Mouse (Mus musculus): ENCODE measurements around the gene Gm16181.
A peak's percentile ranks its signal among the peaks of the same experiment; 100 is the strongest.

The Gm16181 gene

DNA sequence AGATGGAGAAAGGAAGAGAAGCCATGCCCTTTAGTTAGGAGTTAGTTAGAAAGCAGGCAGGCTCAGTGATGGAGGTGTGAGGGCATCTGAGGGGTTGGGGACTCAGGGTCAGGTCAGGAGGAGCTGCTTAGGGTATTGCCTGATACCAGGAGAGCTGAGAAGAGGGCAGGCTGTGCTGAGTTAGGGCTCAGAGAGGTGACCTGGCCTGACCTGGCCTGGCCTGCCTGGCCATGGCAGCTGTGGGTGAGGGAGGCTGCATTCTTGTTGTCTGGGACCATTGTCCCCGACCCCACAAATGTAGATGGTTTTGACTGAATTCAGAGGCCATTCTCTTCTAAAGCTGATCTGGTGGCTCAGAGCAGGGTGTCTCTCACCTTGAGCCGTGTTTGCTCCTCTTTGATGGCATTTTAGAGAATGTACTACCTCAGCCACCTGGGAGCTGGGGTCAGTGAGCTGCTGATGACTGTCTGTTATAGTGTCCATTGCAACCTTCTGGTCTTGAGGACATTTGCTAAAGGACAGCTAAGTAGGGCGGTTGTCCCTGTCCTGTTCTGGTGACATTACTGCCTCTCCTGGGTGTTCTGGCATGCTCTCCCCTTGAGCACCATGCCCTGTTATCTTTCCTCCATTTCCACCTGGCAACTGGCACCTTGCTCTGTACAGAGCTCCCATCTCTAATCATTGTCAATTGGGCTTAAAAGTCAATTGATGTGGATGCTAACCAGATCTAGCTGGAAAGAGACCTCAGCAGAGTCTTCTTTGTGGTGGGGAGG is 29.9 kb downstream of the Gm16181 start:
- no peak for DNase-seq (ENCODE audit: low spot score)

DNA sequence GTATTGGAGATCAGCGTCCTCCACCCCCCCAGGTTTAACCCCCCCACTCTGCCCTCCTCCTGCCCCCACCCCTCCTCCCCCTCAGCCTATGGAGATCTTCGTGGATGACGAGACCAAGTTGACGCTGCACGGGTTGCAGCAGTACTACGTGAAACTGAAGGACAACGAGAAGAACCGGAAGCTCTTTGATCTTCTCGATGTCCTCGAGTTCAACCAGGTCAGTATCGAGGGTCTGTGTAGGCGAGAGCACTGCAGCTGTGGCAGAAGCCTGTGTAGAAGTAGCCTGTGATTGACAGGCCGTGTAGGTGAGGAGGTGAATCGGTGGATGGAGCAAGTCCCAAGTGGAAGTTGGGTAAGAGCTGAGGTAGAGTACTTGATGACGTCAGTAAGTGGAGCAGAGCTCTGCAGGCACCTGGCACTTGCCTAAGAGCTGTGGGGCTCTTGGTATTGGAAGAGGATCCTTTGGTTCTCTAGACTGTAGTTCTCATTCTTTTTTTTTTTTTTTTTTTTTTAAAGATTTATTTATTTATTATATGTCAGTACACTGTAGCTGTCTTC is 30.6 kb downstream of the Gm16181 start:
- DNase-seq (ENCODE audit: low spot score), result no peak

DNA sequence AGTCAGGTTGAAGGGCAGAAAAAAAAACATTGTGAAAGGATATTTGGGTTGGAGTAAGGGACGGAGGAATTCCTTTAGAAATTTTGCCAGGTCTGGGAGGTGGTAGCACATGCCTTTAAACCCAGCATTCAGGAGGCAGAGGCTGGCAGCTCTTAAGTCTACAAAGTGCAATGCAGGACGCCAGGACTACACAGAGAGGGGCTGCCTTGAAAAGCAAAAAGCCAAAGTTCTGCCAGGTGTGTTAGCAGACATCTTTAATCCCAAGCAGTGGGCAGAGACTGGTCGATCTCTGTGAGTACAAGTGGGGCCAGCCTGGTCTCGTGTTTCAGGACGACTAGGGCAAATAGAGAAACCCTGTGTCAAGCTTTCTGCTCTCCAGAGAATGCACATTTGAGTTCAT is 31.3 kb downstream of the Gm16181 start:
- no peak for DNase-seq (ENCODE audit: low spot score)

DNA sequence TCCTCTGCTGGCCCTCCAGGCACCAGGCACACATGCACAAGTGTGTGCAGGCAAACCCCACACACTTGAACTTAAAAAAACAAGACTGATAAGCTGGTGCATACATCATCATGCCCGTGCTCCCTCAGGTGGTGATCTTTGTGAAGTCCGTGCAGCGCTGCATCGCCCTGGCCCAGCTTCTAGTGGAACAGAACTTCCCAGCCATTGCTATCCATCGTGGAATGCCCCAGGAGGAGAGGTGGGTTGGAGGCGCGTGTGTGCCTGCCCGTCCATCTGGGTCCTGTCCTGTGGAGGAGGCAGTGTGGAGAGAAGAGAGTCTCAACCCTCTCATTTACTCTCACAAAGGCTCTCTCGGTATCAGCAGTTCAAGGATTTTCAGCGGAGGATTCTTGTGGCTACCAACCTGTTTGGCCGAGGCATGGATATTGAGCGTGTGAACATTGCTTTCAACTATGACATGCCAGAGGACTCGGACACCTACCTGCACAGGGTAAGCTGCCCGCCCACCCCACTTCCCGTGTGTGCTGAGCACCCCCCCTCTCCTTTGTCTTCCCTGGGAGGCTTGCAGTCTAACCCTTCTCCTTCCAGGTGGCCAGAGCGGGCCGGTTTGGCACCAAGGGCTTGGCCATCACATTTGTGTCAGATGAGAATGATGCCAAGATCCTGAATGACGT is 32.1 kb downstream of the Gm16181 start:
- no peak for DNase-seq (ENCODE audit: low spot score)

DNA sequence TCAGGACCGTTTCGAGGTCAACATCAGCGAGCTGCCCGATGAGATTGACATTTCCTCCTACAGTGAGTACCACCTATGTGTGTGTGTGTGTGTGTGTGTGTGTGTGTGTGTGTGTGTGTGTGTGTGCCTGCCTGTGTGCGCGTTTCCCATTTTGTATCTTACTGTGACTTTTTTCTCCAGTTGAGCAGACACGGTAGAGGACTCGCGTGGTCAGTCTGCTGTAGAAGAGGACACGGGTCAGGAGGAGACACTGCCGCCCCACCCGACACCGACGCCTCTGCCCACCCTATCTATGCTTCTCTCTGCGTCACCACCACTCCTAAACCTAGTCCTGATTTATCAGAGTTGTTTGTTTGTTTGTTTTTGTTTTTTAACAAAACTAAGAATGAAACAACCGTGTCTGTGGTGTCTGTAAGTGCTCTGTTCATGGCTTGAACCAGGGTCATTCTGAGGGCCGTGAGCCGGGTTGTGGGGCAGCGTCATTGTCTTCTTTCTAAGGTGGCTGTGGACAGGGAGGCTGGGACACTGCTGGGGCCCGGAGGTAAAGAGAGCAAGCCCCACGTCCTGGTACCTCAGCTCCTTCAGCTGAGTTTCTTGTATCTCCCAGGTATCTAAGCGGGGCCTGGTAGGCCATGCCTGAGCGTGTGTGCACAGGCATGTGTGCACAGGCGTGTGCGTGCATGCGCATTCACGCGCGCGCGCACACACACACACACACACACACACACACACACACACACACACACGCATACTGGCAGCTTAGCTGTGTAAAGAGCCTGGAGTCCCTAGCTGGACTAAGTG is 32.9 kb downstream of the Gm16181 start:
- DNase-seq (ENCODE audit: low spot score), result no peak

DNA sequence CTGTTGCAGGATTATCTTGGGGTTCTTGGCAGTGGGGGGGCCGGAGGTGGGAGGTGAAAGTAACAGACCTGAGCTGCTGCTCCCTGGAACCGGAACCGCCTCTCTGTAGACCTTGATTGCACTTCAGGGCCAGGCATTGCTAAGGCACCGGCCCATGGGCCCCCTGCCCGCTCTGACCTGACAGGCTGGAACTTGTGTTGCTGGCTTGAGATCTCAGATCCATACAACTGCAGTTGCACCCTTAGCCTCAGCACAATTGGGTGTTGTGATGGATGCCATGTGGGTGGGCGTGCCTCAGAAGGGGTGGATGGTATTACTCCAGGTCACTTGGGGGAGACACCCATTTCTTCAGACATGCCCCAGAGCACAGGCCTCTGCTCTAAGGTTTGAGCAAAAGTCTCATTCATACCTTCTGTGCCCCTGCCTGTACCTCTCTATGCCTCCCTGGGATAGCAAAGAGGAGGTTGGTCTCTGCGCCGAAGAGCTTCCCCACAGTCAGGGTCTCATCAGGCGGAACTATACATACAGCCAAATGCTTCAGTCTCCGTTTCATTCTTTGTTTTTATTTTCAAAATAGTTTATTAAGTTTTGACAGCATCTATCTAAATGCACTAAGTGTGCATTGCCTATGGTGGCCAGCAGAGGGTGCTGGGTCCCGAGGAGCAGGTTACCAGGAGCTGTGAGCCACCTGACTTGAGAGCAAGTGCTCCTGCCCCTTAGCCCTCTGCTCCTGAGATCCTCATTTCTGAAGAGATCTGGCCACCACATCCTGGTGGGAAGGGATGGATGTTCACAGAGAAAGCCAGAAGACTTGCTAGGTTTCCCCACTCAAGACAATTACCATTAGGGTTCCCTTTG is 33.8 kb downstream of the Gm16181 start:
- DNase-seq (ENCODE audit: low spot score), result peak; percentile 72

DNA sequence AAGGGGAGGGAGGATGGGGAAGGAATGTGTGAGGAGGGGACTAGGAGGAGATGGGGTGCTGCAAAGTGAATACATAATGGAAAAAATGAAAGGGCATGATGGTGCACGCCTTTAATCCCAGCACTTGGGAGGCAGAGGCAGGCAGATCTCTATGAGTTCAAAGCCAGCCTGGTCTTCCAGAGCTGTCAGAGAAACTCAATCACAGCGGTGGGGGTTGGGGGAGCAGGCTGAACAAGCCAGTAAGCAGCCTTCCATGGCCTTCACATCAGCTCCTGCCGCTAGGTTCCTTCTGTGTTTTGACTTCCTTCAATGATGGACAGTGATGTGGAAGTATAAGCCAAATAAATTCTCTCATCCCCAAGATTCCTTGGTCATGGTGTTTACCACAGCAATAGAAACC is 34.7 kb downstream of the Gm16181 start:
- DNase-seq (ENCODE audit: low spot score), result no peak

DNA sequence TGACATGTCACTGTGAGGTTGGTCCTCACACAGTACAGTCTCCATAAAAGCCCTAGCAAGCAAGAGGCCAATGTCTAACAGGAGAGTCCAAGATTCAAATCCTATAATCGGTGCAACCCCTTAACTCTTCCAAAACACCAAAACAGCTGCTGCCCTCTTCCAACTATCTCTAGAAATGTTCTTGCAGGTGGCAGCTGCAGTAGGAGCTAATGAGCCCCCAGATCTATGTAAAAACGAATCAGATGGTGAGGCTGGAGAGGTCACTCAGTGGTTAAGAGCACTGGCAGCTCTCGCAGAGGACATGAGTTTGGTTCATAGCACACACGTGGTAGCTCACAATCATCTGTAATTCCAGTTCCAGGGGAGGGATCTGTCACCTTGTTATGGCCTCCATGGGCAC is 35.1 kb downstream of the Gm16181 start:
- no peak for DNase-seq (ENCODE audit: low spot score)

DNA sequence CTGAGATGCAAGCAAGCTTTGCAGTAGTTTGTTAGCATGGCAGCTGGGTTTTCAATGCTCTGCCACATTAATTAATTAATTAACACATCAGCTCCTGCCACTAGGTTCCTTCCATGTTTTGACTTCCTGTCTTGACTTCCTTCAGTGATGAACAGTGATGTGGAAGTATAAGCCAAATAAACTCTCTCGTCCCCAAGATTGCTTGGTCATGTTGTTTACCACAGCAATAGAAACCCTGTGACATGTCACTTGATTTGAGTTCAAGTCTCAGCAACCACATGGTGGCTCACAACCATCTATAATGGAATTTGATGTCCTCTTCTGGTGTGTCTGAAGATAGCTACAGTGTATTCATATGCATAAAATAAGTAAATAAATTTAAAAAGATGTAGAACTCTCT is 36.7 kb downstream of the Gm16181 start:
- no peak for DNase-seq (ENCODE audit: low spot score)

DNA sequence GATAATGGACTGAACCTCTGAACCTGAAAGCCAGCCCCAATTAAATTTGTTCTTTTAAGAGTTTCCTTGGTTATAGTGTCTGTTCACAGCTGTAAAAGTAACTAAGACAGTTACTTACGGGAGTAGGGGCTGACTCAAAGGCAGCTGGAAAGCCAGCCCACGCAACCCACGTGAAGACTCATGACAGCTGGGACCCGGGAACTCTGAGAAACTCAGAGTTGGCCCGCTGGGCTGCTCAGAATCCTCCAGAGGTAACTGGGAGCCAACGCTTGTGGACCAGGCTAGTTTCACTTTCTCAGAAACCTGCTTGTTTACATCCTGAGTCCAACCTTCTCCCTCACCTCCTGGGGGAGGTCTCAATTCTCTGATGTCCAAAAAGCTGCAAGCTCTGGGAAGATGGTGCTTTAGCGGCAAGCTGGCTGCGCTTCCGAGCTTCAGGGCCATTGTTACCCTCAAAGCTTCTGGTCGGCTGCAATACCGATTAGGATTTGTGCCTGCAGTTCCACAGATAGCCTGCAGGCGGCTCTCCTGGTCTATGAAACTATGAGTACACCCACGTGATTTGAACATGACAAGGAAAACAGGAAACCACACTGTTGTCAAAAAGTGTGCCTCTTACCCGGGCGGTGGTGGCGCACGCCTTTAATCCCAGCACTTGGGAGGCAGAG is 37.3 kb downstream of the Gm16181 start:
- DNase-seq (ENCODE audit: low spot score), result peak; percentile 99

DNA sequence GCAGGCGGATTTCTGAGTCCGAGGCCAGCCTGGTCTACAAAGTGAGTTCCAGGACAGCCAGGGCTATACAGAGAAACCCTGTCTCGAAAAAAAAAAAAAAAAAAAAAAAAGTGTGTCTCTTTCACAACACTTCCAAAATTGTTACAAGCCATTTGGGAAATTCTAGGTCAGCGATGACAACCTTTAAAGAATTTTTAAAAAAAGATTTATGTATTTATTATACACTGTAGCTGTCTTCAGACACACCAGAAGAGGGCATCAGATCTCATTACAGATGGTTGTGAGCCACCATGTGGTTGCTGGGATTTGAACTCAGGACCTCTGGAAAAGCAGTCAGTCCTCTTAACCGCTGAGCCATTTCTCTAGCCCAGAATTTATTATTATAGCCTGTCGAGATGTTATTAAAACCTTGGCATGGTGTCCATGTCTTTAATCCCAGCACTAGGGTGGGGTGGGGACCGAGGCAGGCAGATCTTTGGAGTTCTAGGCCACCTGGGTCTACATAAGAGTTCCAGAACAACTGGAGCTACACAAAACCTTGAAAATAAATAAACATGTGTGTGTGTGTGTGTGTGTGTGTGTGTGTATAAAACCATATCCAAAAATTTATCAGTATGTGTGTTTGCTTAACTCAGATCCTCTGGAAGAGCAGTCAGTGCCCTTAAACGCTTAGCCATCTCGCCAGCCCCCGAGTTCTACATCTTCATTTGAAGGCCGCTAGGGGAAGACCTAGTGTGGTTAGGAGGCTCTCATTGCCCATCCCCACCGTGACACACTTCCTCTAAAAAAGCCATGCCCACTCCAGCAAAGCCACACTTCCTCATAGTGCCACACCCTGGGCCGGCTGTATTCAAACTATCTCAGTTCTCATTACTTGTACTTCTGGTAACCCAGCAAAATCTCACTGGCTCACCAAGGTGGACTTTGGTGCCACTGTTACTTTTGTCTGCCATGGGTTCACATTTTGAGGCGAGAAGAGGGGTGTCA is 38.2 kb downstream of the Gm16181 start:
- DNase-seq (ENCODE audit: low spot score), result no peak

DNA sequence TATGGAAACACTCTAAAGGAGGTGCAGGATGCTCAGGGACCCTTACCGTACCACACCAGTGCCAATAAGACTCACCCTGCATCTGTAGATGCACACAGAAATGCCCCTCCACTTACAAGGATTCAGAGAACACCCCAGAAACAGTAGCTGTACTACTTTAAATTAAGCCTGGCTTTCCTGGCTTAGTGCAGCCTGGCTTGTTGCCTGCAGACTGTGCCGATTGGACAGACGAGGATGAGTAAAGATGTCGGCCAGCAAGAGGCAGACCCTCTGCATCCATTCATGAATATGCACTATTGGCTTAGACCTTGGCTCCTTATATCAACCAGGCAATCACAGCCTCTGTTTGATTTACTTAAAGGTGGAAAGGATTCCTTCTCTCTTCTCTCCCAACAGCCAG is 39.0 kb downstream of the Gm16181 start:
- DNase-seq (ENCODE audit: low spot score), result no peak

DNA sequence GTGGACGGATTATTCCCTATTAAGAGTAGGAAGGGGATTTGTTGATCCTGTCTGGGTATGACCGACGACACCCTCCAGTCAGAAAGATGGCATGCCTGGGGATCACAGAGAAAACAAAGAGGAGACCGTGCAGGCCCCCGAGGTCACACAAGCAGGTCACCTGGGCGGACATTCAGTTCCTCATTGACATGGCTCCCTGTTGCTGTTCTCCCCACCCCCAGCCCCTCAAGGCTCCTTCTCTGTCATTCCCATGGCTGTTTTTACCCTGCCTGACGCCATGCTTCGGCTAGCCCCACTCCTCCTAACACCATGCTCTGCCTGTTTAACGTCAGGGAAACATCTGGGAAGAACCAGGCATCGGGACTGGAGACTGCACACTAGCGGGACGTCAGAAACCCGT is 41.0 kb downstream of the Gm16181 start:
- no peak for DNase-seq (ENCODE audit: low spot score)

DNA sequence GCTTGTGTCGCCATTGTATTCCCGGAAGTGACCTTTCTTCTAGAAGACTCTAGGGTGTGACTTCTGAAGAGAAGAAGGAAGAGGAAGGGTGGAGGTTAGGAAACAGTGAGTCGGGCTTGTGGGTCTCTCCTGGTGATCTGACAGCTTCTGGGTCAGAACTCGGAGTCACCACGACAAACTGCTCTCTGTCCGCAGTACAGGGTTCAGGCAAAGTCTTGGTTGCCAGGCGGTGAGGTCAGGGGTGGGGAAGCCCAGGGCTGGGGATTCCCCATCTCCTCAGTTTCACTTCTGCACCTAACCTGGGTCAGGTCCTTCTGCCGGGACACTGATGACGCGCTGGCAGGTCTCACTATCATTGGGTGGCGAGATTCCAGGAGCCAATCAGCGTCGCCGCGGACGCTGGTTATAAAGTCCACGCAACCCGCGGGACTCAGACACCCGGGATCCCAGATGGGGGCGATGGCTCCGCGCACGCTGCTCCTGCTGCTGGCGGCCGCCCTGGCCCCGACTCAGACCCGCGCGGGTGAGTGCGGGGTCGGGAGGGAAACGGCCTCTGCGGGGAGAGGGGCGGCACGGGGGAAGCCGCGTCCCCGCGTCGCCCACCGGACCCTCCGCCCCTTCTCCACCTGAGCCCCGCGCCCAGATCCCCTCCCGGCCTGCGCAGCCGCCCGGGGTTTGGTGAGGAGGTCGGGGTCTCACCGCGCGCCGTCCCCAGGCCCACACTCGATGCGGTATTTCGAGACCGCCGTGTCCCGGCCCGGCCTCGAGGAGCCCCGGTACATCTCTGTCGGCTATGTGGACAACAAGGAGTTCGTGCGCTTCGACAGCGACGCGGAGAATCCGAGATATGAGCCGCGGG is 42.3 kb downstream of the Gm16181 start, which contains the start of gene H2-D1:
Gene H2-D1, plus strand, starts transcription at position 67 of the 859 bp plus-strand sequence.
- peak; percentile 94 for DNase-seq (ENCODE audit: low spot score)

DNA sequence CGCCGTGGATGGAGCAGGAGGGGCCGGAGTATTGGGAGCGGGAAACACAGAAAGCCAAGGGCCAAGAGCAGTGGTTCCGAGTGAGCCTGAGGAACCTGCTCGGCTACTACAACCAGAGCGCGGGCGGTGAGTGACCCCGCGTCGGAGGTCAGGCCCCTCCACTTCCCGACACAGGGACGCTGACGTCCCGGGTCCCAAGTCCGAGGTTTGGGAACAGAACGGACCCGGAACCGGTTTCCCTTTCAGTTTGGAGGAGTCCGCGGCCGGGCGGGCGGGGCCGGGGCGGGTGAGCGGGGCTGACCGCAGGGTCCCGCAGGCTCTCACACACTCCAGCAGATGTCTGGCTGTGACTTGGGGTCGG is 42.9 kb downstream of the Gm16181 start:
- DNase-seq (ENCODE audit: low spot score), result no peak

DNA sequence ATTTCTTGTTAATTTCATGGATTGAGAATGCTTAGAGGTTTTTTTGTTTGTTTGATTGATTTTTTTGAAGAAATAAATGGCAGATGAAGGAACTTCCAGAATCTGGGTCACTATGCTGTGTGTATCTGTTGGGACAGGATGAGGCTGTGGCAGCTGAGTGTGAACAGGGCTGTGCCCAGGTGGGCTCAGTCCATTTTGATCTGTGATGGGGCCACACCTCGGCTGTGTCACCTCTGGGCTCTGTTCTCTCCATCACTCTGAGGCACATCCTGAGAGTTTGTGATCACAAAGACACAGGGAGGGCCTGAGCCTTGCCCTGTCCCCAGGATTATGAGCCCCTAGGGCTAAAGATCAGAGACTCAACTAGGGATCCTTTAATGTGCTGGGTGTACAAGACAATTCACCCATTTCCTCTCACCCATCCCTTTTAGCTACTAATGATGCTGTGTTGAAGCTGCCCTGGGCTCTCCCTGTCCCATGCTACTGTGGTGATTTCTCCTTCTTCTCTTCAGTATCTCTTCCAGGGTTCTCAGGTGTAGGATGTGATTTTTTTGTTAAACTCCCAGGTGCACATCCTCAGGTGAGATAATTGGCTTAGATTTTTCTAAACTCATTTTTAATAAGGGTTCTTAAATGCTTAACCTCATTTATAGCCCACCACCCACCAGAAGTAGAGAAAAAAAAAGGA is 46.9 kb downstream of the Gm16181 start:
- DNase-seq (ENCODE audit: low spot score), result no peak

DNA sequence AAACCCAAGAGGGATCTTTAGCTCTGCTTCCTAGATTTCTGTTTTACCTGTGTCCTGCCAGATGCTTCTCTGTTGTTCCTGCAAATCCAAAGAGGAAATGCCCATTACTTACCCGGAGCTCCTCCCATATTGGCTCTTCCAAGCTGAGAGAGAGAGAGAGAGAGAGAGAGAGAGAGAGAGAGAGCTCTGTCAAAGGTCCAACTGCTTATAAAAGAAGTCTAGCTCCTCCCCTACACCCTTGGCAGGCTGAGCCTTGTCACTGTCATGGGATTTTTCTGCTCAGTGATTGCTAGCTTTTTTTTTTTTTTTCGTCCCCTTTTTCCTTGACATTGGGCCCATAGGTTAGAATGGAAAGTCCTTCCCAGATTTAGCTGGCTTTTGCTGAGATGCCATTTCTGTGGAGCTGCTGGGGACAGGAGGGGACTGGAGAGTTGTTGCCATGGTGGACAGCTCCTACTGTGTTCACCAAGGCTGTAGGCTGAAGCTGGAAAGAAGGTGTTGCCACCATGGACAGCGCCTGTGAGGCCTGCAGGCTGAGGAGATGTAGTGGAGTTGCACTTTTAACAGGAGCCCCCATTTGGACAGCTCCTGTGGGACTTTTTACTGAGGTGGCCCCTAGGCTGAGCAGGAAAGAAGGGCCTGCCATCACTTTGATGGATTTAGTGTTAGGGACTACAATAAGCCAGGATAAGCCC is 49.2 kb downstream of the Gm16181 start:
- no peak for DNase-seq (ENCODE audit: low spot score)

DNA sequence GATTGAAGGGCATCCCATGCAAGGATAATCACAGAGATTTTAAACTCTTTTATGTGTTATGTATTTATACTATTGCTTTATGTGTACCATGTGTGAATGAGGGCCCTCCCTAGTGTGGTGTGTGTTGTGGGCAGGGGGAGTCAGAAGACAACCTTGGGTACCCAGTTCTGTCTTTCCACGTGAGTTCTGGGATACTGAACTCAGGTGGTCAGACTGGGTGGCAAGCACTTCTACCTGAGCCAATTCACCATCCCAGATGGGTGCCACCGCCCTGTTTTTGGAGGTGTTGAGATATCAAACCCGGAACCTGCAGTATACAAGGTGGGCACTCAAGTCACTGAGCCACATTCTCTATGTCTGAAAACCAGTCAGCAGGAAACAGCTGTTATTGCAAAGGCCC is 51.6 kb downstream of the Gm16181 start:
- no peak for DNase-seq (ENCODE audit: low spot score)
